Mouse (Mus musculus) CH12.LX (cell line): ENCODE data around the gene Zfp771. TPM values are rescaled to one million over a fixed set of nuclear protein-coding genes. Genes with fewer than 3 reads are reported as not detected.

Experiments used
- DNase-seq: peaks from one replicate; pipeline ENCODE4 v3.0.0-alpha.2; 2013; ENCODE audit errors: extremely low read depth
- H3K27ac ChIP-seq: 2 replicates; pipeline ENCODE4 v1.5.1; 2012; ENCODE audit warnings: low read depth, mild to moderate bottlenecking, control low read depth, moderate library complexity; ENCODE audit not compliant: insufficient read depth
- H3K27me3 ChIP-seq: replicated peaks from 2 replicates; pipeline ENCODE3; 2012; ENCODE audit warnings: inconsistent platforms
- H3K36me3 ChIP-seq, 2 experiments: replicated peaks in 1 of 2; 2 replicates each; pipeline versions ENCODE3 to v1.6.1; 2012; ENCODE audit warnings: inconsistent platforms in 1 of 2, low read length in 1 of 2, mild to moderate bottlenecking in 1 of 2, mixed read lengths in 1 of 2, moderate library complexity in 1 of 2; ENCODE audit not compliant: control insufficient read depth in 1 of 2, insufficient read depth in 1 of 2
- H3K4me1 ChIP-seq, 2 experiments: 2 replicates each; pipeline ENCODE4 v1.6.1; 2012; ENCODE audit warnings: inconsistent platforms in 1 of 2, moderate library complexity in 1 of 2; ENCODE audit not compliant: insufficient read depth in 2 of 2, control insufficient read depth in 1 of 2
- H3K4me2 ChIP-seq: 2 replicates; pipeline ENCODE4 v1.6.1; 2012; ENCODE audit warnings: low read depth, mild to moderate bottlenecking, control low read depth; ENCODE audit not compliant: poor library complexity, insufficient read depth, severe bottlenecking
- H3K4me3 ChIP-seq, 3 experiments: fragments of 150-350 bp in 1 of 3; sonication (generic) in 1 of 3; replicated peaks in 1 of 3; 2 replicates each; pipeline versions ENCODE3 to v1.5.1; 2011 to 2012; ENCODE audit warnings: low read depth in 2 of 3, low read length in 2 of 3, mild to moderate bottlenecking in 2 of 3, moderate library complexity in 2 of 3, control low read depth in 1 of 3, improper control_type of control experiment in 1 of 3, inconsistent platforms in 1 of 3, mixed read lengths in 1 of 3; ENCODE audit not compliant: poor library complexity in 1 of 3
- H3K79me2 ChIP-seq: replicated peaks from 2 replicates; pipeline ENCODE4 v1.6.1; 2012; ENCODE audit warnings: mild to moderate bottlenecking, moderate library complexity; ENCODE audit not compliant: control insufficient read depth, poor library complexity, insufficient read depth, severe bottlenecking; ENCODE audit errors: extremely low read depth
- H3K9ac ChIP-seq: 2 replicates; pipeline ENCODE4 v1.6.1; 2012; ENCODE audit warnings: low read depth, mild to moderate bottlenecking, control low read depth, moderate library complexity; ENCODE audit not compliant: insufficient read depth
- H3K9me3 ChIP-seq: replicated peaks from 2 replicates; pipeline ENCODE3; 2012; ENCODE audit warnings: low read length, inconsistent platforms, mixed read lengths
- CHD1 ChIP-seq: IDR thresholded peaks from 2 replicates; pipeline ENCODE4 v1.6.1; 2012; ENCODE audit warnings: low read depth, low read length, improper control_type of control experiment, inconsistent platforms
- CHD2 ChIP-seq: IDR thresholded peaks from 2 replicates; pipeline ENCODE4 v1.6.1; 2011; ENCODE audit warnings: low read length, improper control_type of control experiment
- E2F4 ChIP-seq: IDR thresholded peaks from 2 replicates; pipeline ENCODE4 v1.6.1; 2011; ENCODE audit warnings: low read depth, low read length, improper control_type of control experiment; ENCODE audit not compliant: insufficient replicate concordance
- ELF1 ChIP-seq: IDR thresholded peaks from 2 replicates; pipeline ENCODE4 v1.6.1; 2014; ENCODE audit warnings: low read depth, mild to moderate bottlenecking, inconsistent platforms, low read length, improper control_type of control experiment
- EP300 ChIP-seq: IDR thresholded peaks from 2 replicates; pipeline ENCODE4 v1.6.1; 2011; ENCODE audit warnings: low read length, improper control_type of control experiment
- ETS1 ChIP-seq: conservative IDR thresholded peaks from 2 replicates; pipeline ENCODE4 v1.6.1; 2012; ENCODE audit warnings: low read depth, mild to moderate bottlenecking, inconsistent platforms, low read length, improper control_type of control experiment, moderate library complexity
- GABPA ChIP-seq: IDR thresholded peaks from 2 replicates; pipeline ENCODE4 v1.6.1; 2012; ENCODE audit warnings: low read depth, low read length, improper control_type of control experiment, inconsistent platforms; ENCODE audit not compliant: insufficient replicate concordance
- JUN ChIP-seq: IDR thresholded peaks from 2 replicates; pipeline ENCODE4 v1.6.1; 2011; ENCODE audit warnings: low read depth, mild to moderate bottlenecking, low read length, improper control_type of control experiment, moderate library complexity; ENCODE audit not compliant: insufficient read depth
- JUND ChIP-seq: conservative IDR thresholded peaks from 2 replicates; pipeline ENCODE4 v1.6.1; 2011; ENCODE audit warnings: low read depth, low read length, improper control_type of control experiment
- KAT2A ChIP-seq: IDR thresholded peaks from 2 replicates; pipeline ENCODE4 v1.6.1; 2012; ENCODE audit warnings: low read length, improper control_type of control experiment, inconsistent platforms; ENCODE audit not compliant: insufficient replicate concordance
- MAX ChIP-seq: IDR thresholded peaks from 2 replicates; pipeline ENCODE4 v1.6.1; 2011; ENCODE audit warnings: low read length, improper control_type of control experiment
- MXI1 ChIP-seq: IDR thresholded peaks from 2 replicates; pipeline ENCODE4 v1.6.1; 2011; ENCODE audit warnings: mild to moderate bottlenecking, low read depth, low read length, improper control_type of control experiment
- MYC ChIP-seq: IDR thresholded peaks from 2 replicates; pipeline ENCODE4 v1.6.1; 2011; ENCODE audit warnings: low read depth, mild to moderate bottlenecking, improper control_type of control experiment, low read length
- NRF1 ChIP-seq: IDR thresholded peaks from 2 replicates; pipeline ENCODE4 v1.6.1; 2014; ENCODE audit warnings: low read depth, mild to moderate bottlenecking, inconsistent platforms, low read length, improper control_type of control experiment, moderate library complexity
- PAX5 ChIP-seq: IDR thresholded peaks from 2 replicates; pipeline ENCODE4 v1.6.1; 2012; ENCODE audit warnings: low read length, inconsistent platforms, mixed read lengths
- POLR2AphosphoS2 ChIP-seq: IDR thresholded peaks from 2 replicates; pipeline ENCODE4 v1.6.1; 2011; ENCODE audit warnings: low read depth, low read length, improper control_type of control experiment
- RAD21 ChIP-seq: IDR thresholded peaks from 2 replicates; pipeline ENCODE4 v1.6.1; 2011; ENCODE audit warnings: low read depth, mild to moderate bottlenecking, low read length, improper control_type of control experiment, moderate library complexity
- SIN3A ChIP-seq: IDR thresholded peaks from 2 replicates; pipeline ENCODE4 v1.6.1; 2012; ENCODE audit warnings: low read length, improper control_type of control experiment, inconsistent platforms
- SMC3 ChIP-seq: IDR thresholded peaks from 2 replicates; pipeline ENCODE4 v1.6.1; 2011; ENCODE audit warnings: low read depth, low read length, improper control_type of control experiment
- TBP ChIP-seq: conservative IDR thresholded peaks from 2 replicates; pipeline ENCODE4 v1.6.1; 2011; ENCODE audit warnings: low read depth, low read length, improper control_type of control experiment
- TCF12 ChIP-seq: IDR thresholded peaks from 2 replicates; pipeline ENCODE4 v1.6.1; 2014; ENCODE audit warnings: low read depth, mild to moderate bottlenecking, inconsistent platforms, low read length, improper control_type of control experiment
- UBTF ChIP-seq: IDR thresholded peaks from 2 replicates; pipeline ENCODE4 v1.6.1; 2012; ENCODE audit warnings: low read depth, mild to moderate bottlenecking, inconsistent platforms, low read length, improper control_type of control experiment, moderate library complexity
- USF1 ChIP-seq: IDR thresholded peaks from 2 replicates; pipeline ENCODE4 v1.6.1; 2014; ENCODE audit warnings: low read depth, mild to moderate bottlenecking, inconsistent platforms, low read length, improper control_type of control experiment
- USF2 ChIP-seq: conservative IDR thresholded peaks from 2 replicates; pipeline ENCODE4 v1.6.1; 2011; ENCODE audit warnings: low read depth, low read length, improper control_type of control experiment
- ZC3H11A ChIP-seq: IDR thresholded peaks from 2 replicates; pipeline ENCODE4 v1.6.1; 2012; ENCODE audit warnings: low read depth, mild to moderate bottlenecking, inconsistent platforms, low read length, improper control_type of control experiment
- ZKSCAN1 ChIP-seq: IDR thresholded peaks from 2 replicates; pipeline ENCODE4 v1.6.1; 2012; ENCODE audit warnings: low read depth, inconsistent platforms, low read length, improper control_type of control experiment, borderline replicate concordance
- ZMIZ1 ChIP-seq: IDR thresholded peaks from 2 replicates; pipeline ENCODE4 v1.6.1; 2012; ENCODE audit warnings: low read depth, mild to moderate bottlenecking, inconsistent platforms, low read length, improper control_type of control experiment
- dilution Hi-C: fragments of 300-500 bp; cut with MboI; formaldehyde crosslinking; loops from 2 replicates; pipeline ENCODE4 v1.14.3; 2020; ENCODE audit warnings: low sequenced_read_pairs; ENCODE audit not compliant: extremely low pct_unique_long_range_greater_than_20kb, extremely low pct_ligation_motif_present
- in situ Hi-C: fragments of 300-500 bp; cut with MboI; formaldehyde crosslinking; loops from 3 replicates; pipeline ENCODE4 v1.14.3; 2019; ENCODE audit warnings: low sequenced_read_pairs, low pct_ligation_motif_present, low pct_unique_long_range_greater_than_20kb, mixed read lengths
- polyA plus RNA-seq: library from polyadenylated mRNA; unstranded; fragments of >175 nt; gene quantifications from 2 replicates; pipeline ENCODE4 v1.2.1, GENCODE M21; 2012; ENCODE audit warnings: low read depth; ENCODE audit not compliant: insufficient read length
- total RNA-seq, 2 experiments: library from RNA; depleted of rRNA; stranded (reverse); fragments of 300-350 nt in 1 of 2; fragments of >200 nt in 1 of 2; gene quantifications; 2 replicates each; pipeline ENCODE4 v1.2.3; 2012 to 2014

Zfp771 gene
- total and polyA plus RNA-seq, 3 experiments: 26.5 to 35.5 (median 27.0) TPM

DNA sequence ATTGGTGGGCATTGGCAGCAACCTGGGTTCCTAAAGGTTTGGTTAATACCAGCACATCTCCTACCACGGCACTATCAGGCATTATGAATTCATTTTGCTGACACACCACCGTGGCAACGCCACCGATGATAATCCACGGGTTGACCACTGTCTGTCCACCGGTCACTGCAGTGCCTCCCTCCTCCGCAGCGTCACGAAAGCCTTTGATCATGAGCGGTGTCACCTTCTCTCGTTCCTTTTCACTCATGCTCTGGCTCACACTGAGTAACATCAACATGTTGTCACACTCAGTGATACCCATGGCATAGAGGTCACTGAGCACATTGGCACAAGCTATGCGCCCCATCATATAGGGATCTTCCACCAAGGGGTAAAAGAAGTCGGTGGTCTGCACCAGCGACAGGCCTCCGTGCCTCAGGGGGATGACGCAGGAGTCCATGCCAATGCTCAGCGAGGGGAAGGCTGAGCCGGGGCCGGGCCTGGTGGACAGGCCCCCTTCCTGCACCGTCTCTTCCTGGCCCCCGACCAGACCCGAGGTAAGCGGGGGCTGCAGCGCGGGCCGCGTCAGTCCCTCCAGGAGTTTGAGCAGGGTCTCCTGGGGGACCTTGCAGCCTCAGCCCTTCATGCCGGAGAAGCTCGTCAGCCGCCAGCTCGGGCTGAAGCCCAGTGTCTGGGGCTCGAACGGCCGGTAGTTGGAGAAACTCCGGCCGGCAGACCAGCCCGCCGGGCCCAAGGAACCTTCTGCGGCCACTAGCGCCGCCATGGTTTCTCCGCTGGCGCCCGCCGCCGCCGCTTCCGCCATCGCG lies 29.2 kb downstream of the Zfp771 start:
- in situ Hi-C loops: no loop called here
- Histone ChIP-seq H3K4me1 (peaks cover 17 to 54% of the 10 kb centered on the region in 2 experiments), H3K9ac (peak overlapping the region; percentile 93), H3K27ac (peak overlapping the region; percentile 78)
- no peak for DNase-seq
- 0 out of 2 replicates have a peak, but pooled peaks have one; percentile 31 for TF ChIP-seq MYC
- no peak for TF ChIP-seq KAT2A
- peak; percentile 41 for TF ChIP-seq MAX
- TF ChIP-seq TBP: 0 out of 2 replicates have a peak, but pooled peaks have one; percentile 1
- TF ChIP-seq USF2: no peak
- TF ChIP-seq SIN3A: peak; percentile 58; the same call in 1 of the 2 replicates
- TF ChIP-seq CHD1: peak; percentile 78
- TF ChIP-seq, all 38 proteins: peak for 5
- H3K4me3 ChIP-seq: peak overlapping the region; percentile 85 to 98 (median 98)
- peaks cover 10% of the 10 kb centered on the region for H3K9me3 ChIP-seq
- dilution Hi-C loops: no loop called here
- H3K36me3 ChIP-seq: peaks cover 17 to 42% of the 10 kb centered on the region in 2 experiments
- peak overlapping the region; percentile 79 for H3K4me2 ChIP-seq
- H3K27me3 ChIP-seq: no peaks in the 10 kb centered on the region
- peaks cover 33% of the 10 kb centered on the region for H3K79me2 ChIP-seq

DNA sequence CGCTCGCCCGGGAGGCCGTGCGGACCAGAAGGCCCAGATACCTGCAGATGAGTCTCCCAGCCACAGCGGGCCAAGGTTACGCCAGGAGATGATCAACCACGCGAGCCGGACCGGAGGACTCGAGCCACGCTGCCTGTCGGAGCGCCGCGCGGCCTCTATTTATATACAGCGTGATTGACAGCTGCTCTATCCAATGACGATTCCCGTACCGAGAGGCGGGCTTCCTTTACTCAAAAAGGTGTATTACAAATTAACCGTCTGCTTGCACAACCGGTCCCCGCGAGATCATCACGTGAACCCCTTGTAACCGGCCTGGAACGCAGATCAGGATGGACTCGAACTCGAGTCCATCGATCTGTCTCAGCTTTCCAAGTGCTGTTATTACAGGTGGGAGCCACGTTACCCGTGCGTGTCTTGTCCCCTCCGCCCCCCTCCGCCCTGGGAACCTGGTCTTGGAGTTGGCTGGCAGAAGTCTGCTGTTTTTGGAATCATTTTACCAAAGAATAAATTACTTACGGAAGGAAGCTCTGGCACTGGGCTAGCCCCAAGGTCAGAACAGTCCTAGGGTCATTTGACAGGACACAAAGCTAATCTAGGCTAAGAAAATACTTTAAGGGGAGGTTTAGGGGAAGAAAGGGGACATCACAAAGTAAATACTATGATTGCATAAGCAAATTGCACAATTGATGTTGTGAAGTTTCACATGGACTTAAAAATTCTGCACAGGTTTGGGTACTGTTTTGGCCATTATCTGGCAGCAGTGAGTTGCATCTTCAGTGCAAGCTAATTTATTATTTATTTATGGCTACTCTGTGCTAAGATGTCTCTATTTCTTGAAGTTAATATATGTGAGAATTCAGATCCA lies 30.1 kb downstream of the Zfp771 start, which contains the start of gene Sephs2:
Gene Sephs2, minus strand, starts transcription at position 131 of the 865 bp plus-strand sequence.
- in situ Hi-C loops: no loop called here
- H3K4me2 ChIP-seq: peak within 1 kb of the TSS; percentile 79
- peaks cover 33% of the 10 kb centered on the region for H3K79me2 ChIP-seq
- peaks cover 17 to 35% of the 10 kb centered on the region in 2 experiments for H3K36me3 ChIP-seq
- peaks cover 3% of the 10 kb centered on the region for H3K9me3 ChIP-seq
- no peaks in the 10 kb centered on the region for H3K27me3 ChIP-seq
- dilution Hi-C loops: no loop called here
- peak within 1 kb of the TSS; percentile 78 for H3K27ac ChIP-seq
- peak; percentile 95 for DNase-seq
- H3K9ac ChIP-seq: peak within 1 kb of the TSS; percentile 93
- peaks cover 21 to 60% of the 10 kb centered on the region in 2 experiments for H3K4me1 ChIP-seq
- peak within 1 kb of the TSS; percentile 85 to 98 (median 98) for H3K4me3 ChIP-seq
- TF ChIP-seq NRF1 (no peak), KAT2A (no peak), EP300 (no peak), USF2 (peak; percentile 66), ETS1 (peak; percentile 65; the same call in 1 of the 2 replicates), UBTF (no peak), PAX5 (no peak), SMC3 (no peak), MAX (peak; percentile 94), ZKSCAN1 (no peak), MYC (peak; percentile 98), POLR2AphosphoS2 (peak; percentile 95), CHD1 (no peak; the same call in 1 of the 2 replicates), CHD2 (peak; percentile 95), ZMIZ1 (peak; percentile 99), USF1 (peak; percentile 79), MXI1 (peak; percentile 95), JUND (no peak), ELF1 (peak; percentile 76), E2F4 (peak; percentile 81; the same call in 1 of the 2 replicates), ZC3H11A (no peak), JUN (no peak), TCF12 (peak; percentile 85), GABPA (no peak), RAD21 (no peak)
